Mouse (Mus musculus) embryonic facial prominence, embryonic 10.5 days (tissue): Measurements from ENCODE around the gene Taar7b. TPM values are rescaled to one million over a fixed set of nuclear protein-coding genes. Genes with fewer than 3 reads are reported as not detected.

ENCODE experiments used
- DNase-seq: peaks from one replicate; pipeline ENCODE4 v3.0.0-alpha.2; 2017; ENCODE audit warnings: low spot score
- H3K27ac ChIP-seq: fragments of 300-500 bp; sonication (generic); replicated peaks from 2 replicates; pipeline ENCODE4 v1.5.1; 2016; ENCODE audit warnings: mild to moderate bottlenecking
- H3K27me3 ChIP-seq: fragments of 300-500 bp; sonication (generic); replicated peaks from 2 replicates; pipeline ENCODE4 v1.6.1; 2016; ENCODE audit warnings: low read depth, mild to moderate bottlenecking; ENCODE audit not compliant: poor library complexity, severe bottlenecking
- H3K36me3 ChIP-seq: fragments of 300-500 bp; sonication (generic); replicated peaks from 2 replicates; pipeline ENCODE4 v1.6.1; 2016; ENCODE audit warnings: mild to moderate bottlenecking, moderate library complexity
- H3K4me1 ChIP-seq: fragments of 300-500 bp; sonication (generic); 2 replicates; pipeline ENCODE4 v1.6.1; 2016
- H3K4me3 ChIP-seq: fragments of 300-500 bp; sonication (generic); 2 replicates; pipeline ENCODE4 v1.5.1; 2016; ENCODE audit warnings: mild to moderate bottlenecking, moderate library complexity
- H3K9me3 ChIP-seq: fragments of 300-500 bp; sonication (generic); 2 replicates; pipeline ENCODE4 v1.6.1; 2016; ENCODE audit warnings: mild to moderate bottlenecking
- WGBS: fragments of 180-500 bp; shearing (Covaris S2); methylation state at CpG from one replicate; pipeline ENCODE4 v1.1.7; 2016; 5-methylcytosine and 5-hydroxymethylcytosine counted together
- polyA plus RNA-seq: library from polyadenylated mRNA; unstranded; fragments of >200 nt; fragmentation: Nextera tagmentation; extraction: Ambion mirVana; gene quantifications from 2 replicates; pipeline ENCODE4 v1.2.1, GENCODE M21; 2016

Taar7b gene
- polyA plus RNA-seq: not detected in 2 replicates

DNA sequence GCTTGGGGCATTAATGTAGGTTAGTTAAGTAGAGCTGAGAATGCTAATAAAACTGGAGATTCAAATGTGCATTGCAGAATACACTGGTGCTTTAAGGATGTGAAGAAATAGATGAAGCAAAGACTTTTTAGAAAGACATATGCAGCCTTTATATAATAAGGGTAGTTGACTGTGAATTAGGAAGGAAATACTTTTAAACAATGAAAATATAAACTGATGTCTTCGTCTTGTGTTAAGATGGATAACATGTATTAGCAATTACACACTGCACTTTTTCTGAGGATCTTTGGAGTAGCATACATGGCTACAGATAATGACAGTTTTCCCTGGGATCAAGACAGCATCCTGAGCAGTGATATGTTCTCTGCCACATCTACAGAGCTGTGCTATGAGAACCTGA is at the start of gene Taar7b:
Taar7b (plus strand) TSS at position 301 of the 400 bp plus-strand sequence.
- 84% methylated on average over 1 of the region's 1 CpGs for WGBS
- H3K9me3 ChIP-seq: no peaks in the 10 kb centered on the region
- DNase-seq: no peak

DNA sequence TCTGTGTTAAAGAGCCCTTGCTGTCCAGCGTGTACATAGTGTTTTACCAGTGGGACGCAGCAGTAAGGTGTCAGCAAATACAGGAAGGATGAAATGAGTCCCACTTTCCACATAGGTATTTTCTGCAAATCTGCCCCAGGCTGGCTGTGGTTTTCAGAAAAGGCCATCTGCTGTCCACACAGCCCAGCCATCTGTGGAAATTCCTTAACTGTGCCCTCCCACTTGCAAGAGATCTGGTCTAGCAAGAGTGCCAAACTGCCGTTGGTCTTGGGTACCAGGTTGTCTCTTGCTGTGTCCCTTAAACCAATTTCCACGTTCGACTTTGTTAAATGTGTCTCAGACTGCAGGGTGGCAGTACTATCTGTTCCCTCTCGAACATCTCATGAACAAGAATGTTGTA is 48.0 kb upstream of the Taar7b start:
- Histone ChIP-seq H3K27me3 (no peaks in the 10 kb centered on the region), H3K9me3 (no peaks in the 10 kb centered on the region), H3K4me1 (no peaks in the 10 kb centered on the region), H3K27ac (no peak overlapping the region), H3K36me3 (no peaks in the 10 kb centered on the region), H3K4me3 (no peak overlapping the region)
- no peak for DNase-seq
- WGBS: 90% methylated on average over 6 of the region's 6 CpGs

More for the DNA sequence above, at the start of gene Taar7b:
- H3K27ac ChIP-seq: no peak within 1 kb of the TSS
- no peaks in the 10 kb centered on the region for H3K27me3 ChIP-seq
- H3K4me1 ChIP-seq: no peaks in the 10 kb centered on the region
- H3K36me3 ChIP-seq: no peaks in the 10 kb centered on the region
- H3K4me3 ChIP-seq: no peak within 1 kb of the TSS

DNA sequence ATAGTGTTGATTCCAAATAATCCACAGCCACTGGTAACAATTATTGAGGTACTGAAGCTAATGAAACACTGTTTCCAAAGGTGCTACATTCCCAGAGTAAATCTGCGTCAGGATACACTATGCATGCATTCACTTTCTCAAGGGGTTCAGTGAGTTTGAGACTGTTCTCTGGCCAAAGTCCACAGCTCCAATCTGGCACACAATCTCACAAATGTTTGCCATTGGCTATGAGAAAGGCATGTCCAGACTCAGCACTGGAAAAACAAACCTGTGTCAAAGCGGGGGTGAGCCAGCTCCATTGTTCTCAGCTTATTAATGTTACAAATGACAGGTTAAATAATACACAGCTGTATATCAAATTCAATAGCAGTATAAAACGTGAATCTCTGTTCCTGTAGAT is 40.7 kb upstream of the Taar7b start:
- no peak for DNase-seq
- no peaks in the 10 kb centered on the region for H3K36me3 ChIP-seq
- no peaks in the 10 kb centered on the region for H3K4me1 ChIP-seq
- H3K27me3 ChIP-seq: no peaks in the 10 kb centered on the region
- H3K4me3 ChIP-seq: no peak overlapping the region
- WGBS: 75% methylated on average over 3 of the region's 3 CpGs
- no peaks in the 10 kb centered on the region for H3K9me3 ChIP-seq
- H3K27ac ChIP-seq: no peak overlapping the region

DNA sequence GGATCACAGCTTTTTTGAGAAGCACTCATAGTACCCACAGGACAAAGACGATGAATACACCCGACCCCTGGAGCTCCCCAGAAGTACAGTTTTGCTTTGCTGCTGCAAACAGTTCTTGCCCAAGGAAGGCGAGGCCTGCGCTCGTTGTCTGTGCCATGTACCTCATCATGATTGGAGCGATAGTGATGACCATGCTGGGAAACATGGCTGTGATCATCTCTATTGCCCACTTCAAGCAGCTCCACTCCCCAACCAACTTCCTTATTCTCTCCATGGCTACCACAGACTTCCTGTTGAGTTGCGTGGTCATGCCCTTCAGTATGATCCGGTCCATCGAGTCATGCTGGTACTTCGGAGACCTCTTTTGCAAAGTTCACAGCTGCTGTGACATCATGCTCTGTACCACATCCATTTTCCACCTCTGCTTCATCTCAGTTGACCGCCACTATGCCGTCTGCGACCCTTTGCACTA is 39.3 kb upstream of the Taar7b start, which contains the start of gene Taar4:
Taar4 (plus strand) TSS at position 51 of the 472 bp plus-strand sequence.
- H3K4me1 ChIP-seq: no peaks in the 10 kb centered on the region
- WGBS: 95% methylated on average over 13 of the region's 13 CpGs
- no peak for DNase-seq

GRCm38 (mm10) chr10:23963444-23963843 is 36.3 kb upstream of the Taar7b start:
- no peak overlapping the region for H3K27ac ChIP-seq
- H3K4me3 ChIP-seq: no peak overlapping the region
- DNase-seq: no peak
- H3K9me3 ChIP-seq: no peaks in the 10 kb centered on the region
- H3K36me3 ChIP-seq: no peaks in the 10 kb centered on the region
- no peaks in the 10 kb centered on the region for H3K4me1 ChIP-seq
- H3K27me3 ChIP-seq: no peaks in the 10 kb centered on the region
- WGBS: 75% methylated on average over 3 of the region's 3 CpGs

More for the DNA sequence above, 39.3 kb upstream of the Taar7b start, which contains the start of gene Taar4:
- Histone ChIP-seq H3K27me3 (no peaks in the 10 kb centered on the region), H3K9me3 (no peaks in the 10 kb centered on the region), H3K27ac (no peak within 1 kb of the TSS), H3K36me3 (no peaks in the 10 kb centered on the region), H3K4me3 (no peak within 1 kb of the TSS)

DNA sequence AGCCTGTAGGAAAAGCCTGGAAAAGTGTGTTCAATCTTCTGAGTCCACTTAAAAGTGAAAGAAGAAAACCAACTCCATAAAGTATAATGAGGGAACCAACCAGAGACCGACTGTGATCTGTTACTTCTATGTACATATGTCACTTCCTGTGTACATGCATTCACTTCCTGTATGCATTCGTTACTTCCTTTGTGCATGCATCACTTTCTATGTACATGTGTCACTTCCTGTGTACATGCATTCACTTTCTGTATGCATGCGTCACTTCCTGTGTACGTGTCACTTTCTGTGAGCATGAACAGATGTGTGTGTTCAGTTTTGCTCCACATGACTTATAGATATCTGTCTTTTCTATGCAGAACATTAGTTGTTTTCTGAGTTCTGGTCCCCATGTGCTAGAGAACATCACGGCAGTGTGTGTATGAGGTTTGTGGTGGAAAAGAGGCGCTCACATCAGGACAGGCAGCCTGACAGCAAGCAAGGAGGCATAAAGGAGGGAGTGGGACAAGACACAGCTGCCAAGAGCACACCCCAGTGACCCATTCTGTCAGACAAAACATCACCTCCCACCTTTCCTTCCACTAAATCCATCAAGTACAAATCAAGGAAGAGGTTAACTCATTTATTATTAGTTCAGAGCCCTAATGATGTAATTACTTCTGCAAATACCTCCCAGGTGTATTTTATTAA is 34.7 kb upstream of the Taar7b start:
- Histone ChIP-seq H3K36me3 (no peaks in the 10 kb centered on the region), H3K27me3 (no peaks in the 10 kb centered on the region), H3K9me3 (no peaks in the 10 kb centered on the region), H3K27ac (no peak overlapping the region), H3K4me3 (no peak overlapping the region), H3K4me1 (no peaks in the 10 kb centered on the region)
- WGBS: 88% methylated on average over 6 of the region's 6 CpGs
- DNase-seq: no peak

- Histone ChIP-seq H3K4me1 (no peaks in the 10 kb centered on the region), H3K27me3 (no peaks in the 10 kb centered on the region), H3K4me3 (no peak within 1 kb of the TSS), H3K27ac (no peak within 1 kb of the TSS), H3K9me3 (no peaks in the 10 kb centered on the region), H3K36me3 (no peaks in the 10 kb centered on the region)
- DNase-seq: no peak
- 91% methylated on average over 11 of the region's 11 CpGs for WGBS
Measured at GRCm38 (mm10) chr10:23970656-23971165, 29.0 kb upstream of the Taar7b start, which contains the start of gene Taar5. TSS of gene Taar5 (plus strand) at chr10:23970706.

- Histone ChIP-seq H3K27me3 (no peaks in the 10 kb centered on the region), H3K27ac (no peak overlapping the region), H3K4me3 (no peak overlapping the region), H3K36me3 (no peaks in the 10 kb centered on the region), H3K4me1 (no peaks in the 10 kb centered on the region), H3K9me3 (no peaks in the 10 kb centered on the region)
- DNase-seq: no peak
- WGBS: 84% methylated on average over 5 of the region's 5 CpGs
Measured at GRCm38 (mm10) chr10:23971256-23971655, 28.5 kb upstream of the Taar7b start.

- 44% methylated on average over 4 of the region's 4 CpGs for WGBS
- Histone ChIP-seq H3K36me3 (no peaks in the 10 kb centered on the region), H3K27me3 (no peaks in the 10 kb centered on the region), H3K4me3 (no peak overlapping the region), H3K27ac (no peak overlapping the region), H3K9me3 (no peaks in the 10 kb centered on the region), H3K4me1 (no peaks in the 10 kb centered on the region)
- DNase-seq: no peak
Measured at GRCm38 (mm10) chr10:23977958-23978357, 21.8 kb upstream of the Taar7b start.

- Histone ChIP-seq H3K4me1 (no peaks in the 10 kb centered on the region; the same call in 1 of the 2 replicates), H3K27ac (no peak overlapping the region), H3K4me3 (no peak overlapping the region), H3K27me3 (no peaks in the 10 kb centered on the region), H3K9me3 (no peaks in the 10 kb centered on the region), H3K36me3 (no peaks in the 10 kb centered on the region)
- WGBS: 41% methylated on average over 16 of the region's 16 CpGs
- DNase-seq: peak; percentile 81
Measured at GRCm38 (mm10) chr10:23978901-23979705, 20.6 kb upstream of the Taar7b start.

- DNase-seq: no peak
- WGBS: 80% methylated on average over 8 of the region's 8 CpGs
- H3K27ac ChIP-seq: no peak within 1 kb of the TSS
Measured at GRCm38 (mm10) chr10:23985546-23985945, 14.2 kb upstream of the Taar7b start, which contains the start of gene Taar6. TSS of gene Taar6 (minus strand) at chr10:23985646.

DNA sequence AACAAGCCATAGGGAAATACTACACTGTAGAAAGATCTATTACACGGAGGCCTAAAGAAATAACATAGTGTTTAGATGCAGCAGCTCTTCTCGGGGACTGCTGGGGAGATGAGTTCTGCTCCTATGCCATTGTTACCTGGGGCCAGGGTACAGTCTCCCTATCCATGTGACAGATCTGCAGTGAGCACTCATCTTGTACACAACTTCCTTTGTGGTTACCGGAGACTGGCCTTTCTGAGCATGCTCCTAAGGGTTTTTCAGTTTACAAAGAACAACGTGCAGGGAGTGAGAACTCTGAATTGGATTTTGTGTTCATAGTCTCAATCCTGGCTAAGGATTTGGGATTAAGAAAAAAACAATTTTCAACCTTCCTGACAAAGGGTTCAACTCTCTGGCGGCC is 13.3 kb upstream of the Taar7b start:
- no peak for DNase-seq
- no peaks in the 10 kb centered on the region for H3K36me3 ChIP-seq
- no peaks in the 10 kb centered on the region for H3K27me3 ChIP-seq
- no peaks in the 10 kb centered on the region; the same call in 1 of the 2 replicates for H3K4me1 ChIP-seq
- H3K27ac ChIP-seq: no peak overlapping the region
- WGBS: 81% methylated on average over 5 of the region's 5 CpGs
- H3K9me3 ChIP-seq: peaks cover 2% of the 10 kb centered on the region; the same call in 1 of the 2 replicates
- no peak overlapping the region for H3K4me3 ChIP-seq

More at GRCm38 (mm10) chr10:23985546-23985945, 14.2 kb upstream of the Taar7b start, which contains the start of gene Taar6:
- Histone ChIP-seq H3K9me3 (peaks cover 2% of the 10 kb centered on the region; the same call in 1 of the 2 replicates), H3K27me3 (no peaks in the 10 kb centered on the region), H3K4me3 (no peak within 1 kb of the TSS), H3K4me1 (no peaks in the 10 kb centered on the region; the same call in 1 of the 2 replicates), H3K36me3 (no peaks in the 10 kb centered on the region)
